Mouse (Mus musculus) cerebral cortex, adult 2 months (tissue): ENCODE data around the gene Sipa1l1.

Experiments used
- WGBS: fragments of 180-500 bp; shearing (Covaris S2); methylation state at CpG from one replicate; pipeline ENCODE4 v1.1.7; 2018; 5-methylcytosine and 5-hydroxymethylcytosine counted together

Gene Sipa1l1

DNA sequence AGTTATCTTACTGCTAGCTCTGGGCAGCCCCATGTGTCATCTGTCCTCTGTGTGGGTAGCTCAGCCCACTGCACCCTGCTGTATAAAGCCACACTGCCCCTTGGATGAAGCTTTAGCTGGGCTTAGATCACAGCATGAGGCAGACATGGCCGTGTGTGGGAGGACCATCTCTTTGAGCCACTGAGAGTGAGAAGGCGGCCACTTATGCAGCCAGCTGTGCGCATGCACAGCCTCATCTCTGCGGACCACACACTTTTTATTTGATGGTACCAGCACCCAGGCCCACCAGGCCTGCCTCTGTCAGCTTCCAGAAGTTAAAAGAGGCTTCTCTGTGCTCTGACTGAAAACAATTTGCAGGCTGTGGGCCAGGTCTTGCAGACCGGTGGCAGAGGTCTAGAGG is 308.7 kb downstream of the Sipa1l1 start:
- 37% methylated on average over 5 of the region's 5 CpGs for WGBS

DNA sequence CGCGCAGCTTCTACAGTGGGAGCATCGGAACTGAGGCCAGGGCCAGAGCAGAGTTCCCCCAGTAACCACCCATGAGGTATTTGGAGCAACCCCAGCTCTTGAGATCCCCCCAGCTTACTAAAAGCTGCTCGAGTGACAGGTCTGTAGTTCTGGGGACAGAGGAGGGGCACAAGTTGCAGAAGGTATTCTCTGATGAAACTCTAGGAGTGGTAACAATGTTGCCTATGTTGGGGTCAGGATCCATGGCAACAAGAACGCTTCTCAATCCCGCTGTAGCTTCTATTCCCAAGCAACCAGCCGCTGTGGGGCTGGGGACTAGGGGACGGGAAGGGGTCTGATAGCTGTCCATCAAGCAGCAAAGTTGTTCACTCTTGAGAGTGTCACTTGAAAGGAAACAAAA is 309.1 kb downstream of the Sipa1l1 start:
- WGBS: 45% methylated on average over 8 of the region's 8 CpGs

DNA sequence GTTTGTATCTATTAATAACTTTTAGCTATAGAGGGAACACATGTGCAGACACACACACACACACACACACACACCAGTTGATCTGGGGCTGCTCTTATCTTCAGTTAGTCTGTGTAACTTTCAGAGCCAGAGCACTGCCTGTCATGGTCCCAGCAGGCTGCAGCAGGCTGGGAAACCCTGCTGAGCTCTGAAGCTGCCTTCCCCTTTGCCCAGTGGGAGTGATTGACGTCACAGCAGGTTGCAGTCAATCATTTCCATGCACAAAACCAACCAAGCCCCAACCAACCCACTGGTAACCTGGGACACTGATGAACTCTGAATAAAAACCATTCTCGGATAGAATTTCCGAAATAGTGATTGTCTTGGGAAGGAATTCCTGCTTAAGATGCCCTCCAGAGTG is 310.3 kb downstream of the Sipa1l1 start:
- 79% methylated on average over 3 of the region's 3 CpGs for WGBS

DNA sequence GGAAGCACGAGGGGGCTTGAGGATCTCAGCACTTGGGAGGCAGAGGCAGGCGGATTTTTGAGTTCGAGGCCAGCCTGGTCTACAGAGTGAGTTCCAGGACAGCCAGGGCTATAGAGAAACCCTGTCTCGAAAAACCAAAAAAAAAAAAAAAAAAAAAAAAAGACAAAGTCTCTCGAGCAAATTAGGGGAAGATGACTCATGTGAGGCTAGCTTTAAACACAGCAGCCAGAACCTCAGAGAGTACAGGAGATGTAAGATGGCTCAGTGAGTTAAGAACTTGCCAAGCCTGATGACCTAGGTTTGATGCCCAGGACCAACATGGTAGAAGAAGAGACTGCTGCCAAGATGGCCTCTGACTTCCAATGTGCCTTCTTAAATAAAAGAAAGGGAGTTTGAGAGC is 311.3 kb downstream of the Sipa1l1 start:
- 75% methylated on average over 5 of the region's 5 CpGs for WGBS

DNA sequence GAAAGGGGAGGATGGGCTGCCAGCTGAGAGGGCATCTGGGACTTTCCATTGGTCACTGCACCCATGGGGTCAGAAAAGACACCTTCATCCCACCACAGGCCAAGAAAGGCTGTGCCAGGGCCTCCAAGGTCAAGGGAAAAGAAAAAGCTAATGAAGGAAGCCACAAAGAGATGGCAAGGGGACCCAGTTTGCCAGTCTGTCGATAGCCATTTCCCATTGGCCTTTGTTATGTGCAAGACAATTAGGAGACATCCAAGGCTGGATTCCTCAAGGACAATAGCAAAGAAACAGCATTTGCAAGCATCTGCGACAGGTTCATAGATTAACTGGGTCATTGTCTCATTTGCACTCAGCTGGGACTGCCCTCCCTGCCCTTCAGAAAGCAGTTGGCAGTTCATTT is 316.3 kb downstream of the Sipa1l1 start:
- 77% methylated on average over 2 of the region's 2 CpGs for WGBS

GRCm38 (mm10) chr12:82486829-82487560 is 317.9 kb downstream of the Sipa1l1 start:
- WGBS: 55% methylated on average over 6 of the region's 6 CpGs

DNA sequence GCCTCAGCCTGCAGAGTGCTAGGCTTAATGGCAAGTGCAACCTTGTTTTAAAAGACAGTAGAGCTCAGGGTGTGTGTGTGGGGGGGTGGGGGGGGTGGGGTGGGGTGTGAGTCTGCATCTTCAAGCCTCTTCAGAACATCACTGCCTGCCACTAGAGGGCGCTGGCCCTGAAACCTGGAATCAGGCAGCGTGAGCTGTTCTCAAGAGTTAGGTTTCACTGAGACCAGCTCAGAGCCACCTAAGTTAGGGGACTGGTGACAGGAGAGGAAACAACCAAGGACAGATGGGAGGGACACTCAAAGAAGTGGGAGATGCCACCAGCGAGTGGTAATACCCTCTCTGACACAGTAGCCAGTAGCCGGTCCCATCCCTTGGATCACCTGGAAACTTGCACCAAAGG is 320.0 kb downstream of the Sipa1l1 start:
- WGBS: 55% methylated on average over 4 of the region's 4 CpGs

- WGBS: 73% methylated on average over 7 of the region's 7 CpGs
Measured at GRCm38 (mm10) chr12:82489621-82490020, 320.5 kb downstream of the Sipa1l1 start.

- WGBS: 86% methylated on average over 9 of the region's 9 CpGs
Measured at GRCm38 (mm10) chr12:82492456-82492855, 323.3 kb downstream of the Sipa1l1 start.

GRCm38 (mm10) chr12:82493260-82493659 is 324.1 kb downstream of the Sipa1l1 start:
- 89% methylated on average over 1 of the region's 1 CpGs for WGBS

GRCm38 (mm10) chr12:82495936-82496335 is 326.8 kb downstream of the Sipa1l1 start:
- WGBS: 78% methylated on average over 4 of the region's 4 CpGs

DNA sequence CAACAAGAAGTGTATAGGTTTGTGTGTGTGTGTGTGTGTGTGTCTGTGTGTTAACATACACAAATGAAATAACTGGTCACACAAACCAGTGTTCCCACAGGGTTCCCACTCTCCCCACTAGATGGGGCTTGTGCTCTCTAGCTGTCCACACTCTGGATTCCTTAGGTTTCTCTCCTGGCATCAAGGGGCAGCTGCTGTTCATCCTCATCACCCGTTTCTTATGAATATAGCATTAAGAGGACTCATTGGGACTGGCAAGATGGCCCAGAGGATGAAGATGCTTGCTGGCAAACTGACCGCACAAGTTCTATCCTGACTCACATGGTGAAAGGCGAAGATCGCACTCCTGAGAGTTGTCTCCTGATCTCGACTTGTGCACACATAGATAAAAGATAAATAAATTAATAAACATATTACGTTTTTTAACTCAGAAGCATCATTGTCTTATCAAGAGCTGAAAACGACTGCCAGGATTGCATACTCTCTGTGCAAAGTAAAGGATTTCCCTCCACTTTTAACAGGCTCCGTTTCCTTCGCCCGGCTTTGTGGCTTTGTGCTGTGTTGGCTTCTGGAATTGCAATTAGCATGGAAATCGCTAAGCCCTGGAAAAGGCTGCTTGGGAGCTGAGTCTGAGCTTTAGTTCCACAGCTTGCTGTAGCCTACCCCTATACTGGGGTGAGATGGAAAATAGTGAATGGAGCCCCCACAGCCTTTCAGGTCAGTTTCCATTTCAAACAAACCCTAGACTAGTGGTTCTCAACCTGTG is 328.9 kb downstream of the Sipa1l1 start:
- WGBS: 13% methylated on average over 11 of the region's 11 CpGs

DNA sequence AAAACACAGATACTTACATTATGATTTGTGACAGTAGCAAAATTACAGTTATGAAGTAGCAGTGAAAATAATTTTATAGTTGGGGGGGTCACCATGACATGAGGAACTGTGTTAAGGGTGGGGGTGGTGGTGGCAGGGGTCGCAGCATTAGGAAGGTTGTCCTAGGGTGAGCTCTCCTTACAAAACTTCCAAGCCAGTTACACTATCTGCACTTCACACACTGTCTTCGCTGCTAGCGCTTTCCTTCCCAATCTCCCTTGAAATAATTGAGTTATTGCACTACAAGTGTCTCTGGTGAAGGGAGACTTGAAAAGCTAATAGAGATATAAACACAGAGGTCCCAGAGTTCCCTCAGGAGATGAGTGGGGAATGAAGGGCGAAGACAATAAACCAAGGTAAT is 329.6 kb downstream of the Sipa1l1 start:
- 92% methylated on average over 4 of the region's 4 CpGs for WGBS

GRCm38 (mm10) chr12:82499731-82500130 is 330.6 kb downstream of the Sipa1l1 start:
- 81% methylated on average over 5 of the region's 5 CpGs for WGBS
